Mouse (Mus musculus): ENCODE data around the gene Zdhhc17.
A peak's percentile ranks its signal among the peaks of the same experiment; 100 is the strongest.

Gene Zdhhc17

DNA sequence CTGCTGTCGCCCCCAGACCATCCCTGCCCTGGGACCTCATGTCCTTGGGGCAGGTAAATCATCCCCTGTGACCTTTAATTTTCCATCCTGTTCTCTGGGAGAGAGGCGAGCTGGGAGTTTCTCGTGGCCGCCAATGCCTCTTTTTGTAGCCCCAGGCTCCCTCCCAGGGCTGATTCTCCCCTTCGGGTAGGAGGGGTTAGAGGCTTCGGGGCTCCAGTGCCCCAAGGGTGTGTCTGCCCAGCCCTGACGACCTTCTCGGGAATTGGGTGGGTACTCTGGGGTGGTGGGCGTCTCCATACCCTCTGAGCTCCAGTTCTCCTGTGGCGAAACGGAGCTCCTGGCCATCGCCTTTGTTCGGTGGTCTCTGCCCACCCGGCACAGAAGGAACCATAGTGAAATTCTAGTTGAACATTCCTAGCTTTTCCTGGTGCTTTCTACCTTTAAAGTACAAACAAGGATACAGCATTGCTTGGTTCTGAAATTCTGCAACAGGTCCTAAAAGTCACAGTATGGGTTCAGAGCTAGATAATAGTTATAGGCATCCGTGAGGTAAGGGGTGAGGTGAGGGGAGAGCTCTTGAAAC, 89.5 kb downstream of the Zdhhc17 start:
- no peak for DNase-seq (ENCODE audit: low spot score)

DNA sequence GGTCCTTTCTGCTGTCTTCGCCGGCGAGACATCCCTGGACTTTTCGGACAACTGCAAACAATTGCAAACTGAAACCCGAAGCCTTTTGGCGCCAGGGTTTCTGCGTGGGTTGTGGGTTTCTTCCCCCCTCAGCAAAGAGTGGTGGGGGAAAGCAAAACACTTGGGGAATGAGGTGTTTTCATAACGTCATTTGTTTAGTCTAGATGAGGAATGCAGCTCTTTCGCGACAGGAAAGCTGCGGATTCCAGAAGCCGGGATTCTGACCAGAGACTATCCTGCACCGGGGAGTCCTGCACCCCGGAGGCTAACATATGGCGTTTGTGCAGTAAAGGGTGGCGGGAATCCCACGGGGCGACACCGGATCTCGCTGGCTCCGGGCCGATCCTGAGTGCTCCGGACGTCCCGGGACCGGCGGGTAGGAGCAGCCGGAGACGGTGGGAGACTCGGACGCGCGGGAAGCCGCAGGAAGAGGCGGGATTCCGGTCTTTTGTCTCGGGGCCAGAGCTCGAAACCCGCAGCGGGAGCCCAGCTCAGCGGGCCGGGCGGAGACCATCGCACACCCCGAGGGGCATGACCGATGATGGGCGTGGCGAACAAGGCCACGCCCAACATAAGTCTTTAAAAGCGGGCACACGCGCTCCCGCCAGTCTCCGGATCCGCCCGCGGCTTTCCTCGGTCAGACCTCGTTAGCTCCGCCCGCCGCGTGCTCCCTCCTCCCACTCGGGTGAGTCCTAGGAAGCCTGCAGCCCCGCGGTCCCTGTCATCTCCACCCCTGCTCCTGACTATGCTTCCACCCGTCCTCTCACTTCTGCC, 90.2 kb downstream of the Zdhhc17 start, which contains the start of gene Csrp2:
Csrp2 (plus strand) TSS at position 259 of the 813 bp plus-strand sequence.
- DNase-seq (ENCODE audit: low spot score), result peak; percentile 40

GRCm38 (mm10) chr10:110918414-110919391, 91.2 kb downstream of the Zdhhc17 start:
- DNase-seq (ENCODE audit: low spot score), result no peak

- DNase-seq (ENCODE audit: low spot score), result no peak
These were observed 92.4 kb downstream of the Zdhhc17 start for GRCm38 (mm10) chr10:110917521-110917920.

DNA sequence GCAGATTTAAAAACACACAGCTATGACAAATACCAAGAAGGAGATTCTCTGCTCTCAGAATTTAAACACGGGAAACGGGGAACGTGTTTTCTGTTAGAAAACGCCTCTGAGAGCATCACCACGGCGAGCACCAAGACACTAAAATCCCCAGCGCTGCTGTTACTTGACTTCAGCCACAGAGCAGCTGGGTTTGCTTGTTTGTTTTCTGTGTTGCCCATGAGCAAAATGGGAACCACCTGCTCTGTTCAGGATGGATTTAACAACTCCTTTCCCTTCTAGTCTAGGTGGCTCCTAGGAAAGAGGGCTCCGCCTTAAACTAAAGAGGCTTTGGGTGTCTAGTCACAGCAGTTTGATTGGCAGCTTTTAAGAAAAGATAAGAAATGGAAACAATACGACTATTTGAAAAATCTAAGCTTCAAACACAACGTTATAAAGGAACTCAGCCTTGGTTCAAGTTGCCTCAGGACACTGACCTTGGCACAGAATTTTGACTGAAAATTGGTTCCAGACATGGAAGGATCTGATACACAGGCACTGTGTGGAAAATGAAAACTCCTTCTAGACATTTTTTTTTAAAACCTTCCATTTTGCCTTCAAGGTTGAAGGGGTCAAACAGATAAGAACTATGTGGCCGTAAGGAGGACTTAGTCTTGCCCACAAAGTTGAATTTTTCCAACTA, 93.1 kb downstream of the Zdhhc17 start:
- DNase-seq (ENCODE audit: low spot score), result no peak

GRCm38 (mm10) chr10:110903862-110904261, 106.1 kb downstream of the Zdhhc17 start:
- no peak for DNase-seq (ENCODE audit: low spot score)

DNA sequence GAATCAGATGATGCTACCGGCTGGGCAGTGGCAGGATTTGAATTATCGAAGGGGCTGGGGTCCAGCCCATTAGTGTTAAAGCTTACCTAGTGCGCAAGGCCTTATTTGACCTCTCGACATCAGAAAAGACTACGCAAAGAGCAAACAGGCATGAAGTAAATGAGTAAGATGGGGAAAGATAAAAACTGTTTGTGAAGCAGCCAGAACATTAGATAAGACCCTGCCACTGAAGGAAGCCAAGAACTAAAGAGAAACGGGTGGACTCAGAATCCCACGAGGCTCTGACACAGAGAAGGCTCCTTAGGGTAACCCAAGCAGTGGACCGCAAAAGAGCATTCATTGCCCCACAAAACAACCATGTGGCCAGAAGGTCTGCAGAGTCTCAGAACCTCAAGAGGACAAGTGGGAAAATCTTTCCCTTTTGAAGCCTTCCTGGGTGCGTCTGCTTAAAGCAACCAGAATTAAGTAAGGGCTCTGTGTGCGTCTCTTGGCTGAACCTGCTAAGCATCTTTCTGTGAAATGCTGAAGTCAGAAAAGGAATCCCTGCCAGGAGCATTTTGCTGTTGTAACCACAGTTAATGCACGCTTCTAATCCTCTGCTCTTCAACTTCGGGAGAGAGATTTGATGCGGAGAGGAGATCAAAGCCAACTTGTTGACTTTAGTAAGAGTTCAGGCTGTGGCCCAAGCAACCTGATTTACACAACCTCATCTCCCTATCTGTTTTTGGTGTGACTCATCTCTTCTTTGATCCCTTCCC, 110.0 kb downstream of the Zdhhc17 start:
- DNase-seq (ENCODE audit: low spot score), result no peak
